ENCODE assay signal across 8 mouse cellular contexts in the genomic region with DNA sequence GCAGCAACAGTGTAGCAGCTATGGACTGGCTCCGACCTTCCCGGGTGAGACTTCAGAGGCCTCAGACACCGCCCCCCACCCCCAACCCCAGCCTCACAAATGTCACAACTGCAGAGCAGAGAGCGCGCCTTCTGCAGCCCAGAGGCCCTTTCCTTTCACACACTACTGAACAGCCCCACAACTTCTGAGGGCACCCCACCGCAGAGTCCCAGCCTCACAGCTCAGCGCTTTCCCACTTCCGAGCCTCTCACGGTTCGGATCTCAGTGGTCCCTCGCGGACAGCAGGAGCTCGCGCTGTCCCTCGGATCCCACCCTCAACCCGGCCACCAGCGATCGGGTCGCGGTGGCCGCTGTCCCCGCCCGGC. TPM values are rescaled to one million over a fixed set of nuclear protein-coding genes. Genes with fewer than 3 reads are reported as not detected.
DNase-seq lines count a peak whose midpoint lies in the region; ATAC-seq and TF ChIP-seq lines count a peak whose summit lies in the region.

No protein-coding gene starts in this region.

- no peaks in the 10 kb centered on the region for H3K27me3 ChIP-seq in C2C12 (ENCODE audit: control insufficient read depth, insufficient read depth, insufficient read length)
- H3K27me3 ChIP-seq in midbrain, embryonic 13.5 days = no peaks in the 10 kb centered on the region

- H3K4me3 ChIP-seq in C2C12 (ENCODE audit: insufficient read depth, poor library complexity, severe bottlenecking) = peak overlapping the region; percentile 60
- peak overlapping the region; percentile 72 for H3K4me3 ChIP-seq in midbrain, embryonic 13.5 days (replicated peaks)

- TF ChIP-seq CTCF in C2C12 (IDR thresholded peaks at IDR 0.05; ENCODE audit: control insufficient read depth, insufficient read depth, insufficient read length) = no peak

- peaks cover 46% of the 10 kb centered on the region for H3K79me3 ChIP-seq in C2C12 (ENCODE audit: low read depth)

- H3K79me2 ChIP-seq in C2C12 (ENCODE audit: control insufficient read depth, insufficient read depth) = peaks cover 55% of the 10 kb centered on the region

- peak; percentile 64 for DNase-seq in gastrocnemius, postnatal 25 days
- DNase-seq in gastrocnemius, postnatal 10 days = no peak
- peak; percentile 41 for DNase-seq in embryo, embryonic 11.5 days (ENCODE audit: low read depth, low spot score)
- DNase-seq in thymus, postnatal 14 days = peak; percentile 83
- DNase-seq in layer of hippocampus, adult 11-12 months (ENCODE audit: low spot score) = no peak

- H3K4me2 ChIP-seq in midbrain, embryonic 13.5 days (replicated peaks) = peak overlapping the region; percentile 93

- no peaks in the 10 kb centered on the region for H3K9me3 ChIP-seq in midbrain, embryonic 13.5 days

- H3K4me1 ChIP-seq in midbrain, embryonic 13.5 days (replicated peaks) = peaks cover 46% of the 10 kb centered on the region

- H3K27ac ChIP-seq in midbrain, embryonic 13.5 days = peak overlapping the region; percentile 67

- ATAC-seq in inflammation-experienced regulatory T-cells, adult 6 months = peak; percentile 55
- ATAC-seq in midbrain, embryonic 13.5 days = peak; percentile 53

- peak overlapping the region; percentile 55 for H3ac ChIP-seq in C2C12 (ENCODE audit: control insufficient read depth, insufficient read length, low read depth)

- 0% methylated on average over 23 of the region's 23 CpGs for WGBS in midbrain, embryonic 13.5 days

- H3K9ac ChIP-seq in midbrain, embryonic 13.5 days (replicated peaks) = peak overlapping the region; percentile 85

- peaks cover 5% of the 10 kb centered on the region for H3K36me3 ChIP-seq in C2C12 (ENCODE audit: control insufficient read depth, insufficient read depth)
- no peaks in the 10 kb centered on the region for H3K36me3 ChIP-seq in midbrain, embryonic 13.5 days

TF ChIP-seq in C2C12, 6 proteins besides CTCF, POLR2A, EP300 and RAD21:
- TF ChIP-seq MAX (IDR thresholded peaks at IDR 0.05) (no peak), CEBPB (IDR thresholded peaks at IDR 0.05; ENCODE audit: low read depth) (no peak), USF1 (IDR thresholded peaks at IDR 0.05; ENCODE audit: low read depth) (no peak), MYOD1 (IDR thresholded peaks at IDR 0.05; ENCODE audit: control insufficient read depth, insufficient read length, low read depth) (no peak), FOSL1 (IDR thresholded peaks at IDR 0.05; ENCODE audit: insufficient read depth, low read length, poor library complexity, severe bottlenecking) (no peak), MYOG (IDR thresholded peaks at IDR 0.05; ENCODE audit: control insufficient read depth, extremely low read depth, insufficient read length) (no peak)

RNA-seq across cellular contexts. Expression of a gene that starts 6.3 kb away (rescaled TPM):
- total RNA-seq in gastrocnemius, postnatal 25 days (2021) = 10 to 100 TPM; 14.6 to 15.5 TPM
- 10 to 100 TPM; 23.9 to 30.1 TPM for total RNA-seq in gastrocnemius, postnatal 10 days (2021)
- 95.1 TPM for polyA plus RNA-seq in C2C12 (2012; fragmentation: generic; extraction: Trizol)
- 100 to 1,000 TPM; 135 to 199 (median 174) TPM for polyA plus RNA-seq in inflammation-experienced regulatory T-cells, adult 6 months (2017; shearing (Covaris generic))
- 14.4 and 17.6 TPM in 2 replicates for polyA plus RNA-seq in midbrain, embryonic 13.5 days (2015; fragmentation: Nextera tagmentation; extraction: Ambion mirVana)

RNA-seq across cellular contexts. Expression of a gene that starts 18.1 kb away (rescaled TPM):
- 100 to 1,000 TPM; 169 to 171 TPM for total RNA-seq in gastrocnemius, postnatal 25 days (2021)
- 100 to 1,000 TPM; 219 to 233 TPM for total RNA-seq in gastrocnemius, postnatal 10 days (2021)
- polyA plus RNA-seq in C2C12 (2012; fragmentation: generic; extraction: Trizol) = 8.6 TPM
- polyA plus RNA-seq in inflammation-experienced regulatory T-cells, adult 6 months (2017; shearing (Covaris generic)) = 10 to 100 TPM; 46.3 to 50.9 (median 48.2) TPM
- 8.1 and 8.5 TPM in 2 replicates for polyA plus RNA-seq in midbrain, embryonic 13.5 days (2015; fragmentation: Nextera tagmentation; extraction: Ambion mirVana)

RNA-seq across cellular contexts. Expression of a gene that starts 39.5 kb away (rescaled TPM):
- total RNA-seq in gastrocnemius, postnatal 25 days (2021) = 10 to 100 TPM; 19.5 to 24.9 TPM
- 10 to 100 TPM; 35.9 to 40.7 TPM for total RNA-seq in gastrocnemius, postnatal 10 days (2021)
- 22.6 TPM for polyA plus RNA-seq in C2C12 (2012; fragmentation: generic; extraction: Trizol)
- 10 to 100 TPM; 46.4 to 51.1 (median 47.1) TPM for polyA plus RNA-seq in inflammation-experienced regulatory T-cells, adult 6 months (2017; shearing (Covaris generic))
- 50.1 and 51.6 TPM in 2 replicates for polyA plus RNA-seq in midbrain, embryonic 13.5 days (2015; fragmentation: Nextera tagmentation; extraction: Ambion mirVana)

RNA-seq across cellular contexts. Expression of a gene that starts 39.5 kb away (rescaled TPM):
- 10 to 100 TPM; 19.9 to 22.9 TPM for total RNA-seq in gastrocnemius, postnatal 25 days (2021)
- total RNA-seq in gastrocnemius, postnatal 10 days (2021) = 10 to 100 TPM; 25.1 to 31.5 TPM
- 23.0 TPM for polyA plus RNA-seq in C2C12 (2012; fragmentation: generic; extraction: Trizol)
- 10 to 100 TPM; 34.1 to 42.1 (median 39.1) TPM for polyA plus RNA-seq in inflammation-experienced regulatory T-cells, adult 6 months (2017; shearing (Covaris generic))
- polyA plus RNA-seq in midbrain, embryonic 13.5 days (2015; fragmentation: Nextera tagmentation; extraction: Ambion mirVana) = 27.2 and 27.4 TPM in 2 replicates

Comparison
In these comparisons a context has a peak if more than half of its experiments do, and no peak if none do; other contexts are left out.
1. DNase-seq: peak in gastrocnemius, postnatal 25 days (single experiment), embryo, embryonic 11.5 days (single experiment) and thymus, postnatal 14 days (single experiment); none in gastrocnemius, postnatal 10 days (single experiment) and layer of hippocampus, adult 11-12 months (single experiment).